Mouse (Mus musculus): ENCODE data around the gene Rpl27a.

Rpl27a gene

GRCm38 (mm10) chr7:109525740-109526663 is 7.1 kb downstream of the Rpl27a start:
- DNase-seq (ENCODE audit: low spot score in 2 of 2): no peak

GRCm38 (mm10) chr7:109527536-109527935 is 8.6 kb downstream of the Rpl27a start:
- no peak for DNase-seq (ENCODE audit: low spot score in 2 of 2)

GRCm38 (mm10) chr7:109528356-109528755 is 9.4 kb downstream of the Rpl27a start:
- peak; percentile 42 to 51 for DNase-seq (ENCODE audit: low spot score in 2 of 2)

- DNase-seq (ENCODE audit: low spot score in 2 of 2): no peak
These were observed 10.8 kb downstream of the Rpl27a start for GRCm38 (mm10) chr7:109529741-109530140.

- no peak for DNase-seq (ENCODE audit: low spot score in 2 of 2)
These were observed 12.6 kb downstream of the Rpl27a start for GRCm38 (mm10) chr7:109531501-109531900.

GRCm38 (mm10) chr7:109532691-109533090 is 13.7 kb downstream of the Rpl27a start:
- DNase-seq (ENCODE audit: low spot score in 2 of 2): no peak

- DNase-seq (ENCODE audit: low spot score in 2 of 2): no peak
These were observed 14.2 kb downstream of the Rpl27a start for GRCm38 (mm10) chr7:109533129-109533528.

- no peak for DNase-seq (ENCODE audit: low spot score in 2 of 2)
These were observed 14.9 kb downstream of the Rpl27a start for GRCm38 (mm10) chr7:109533888-109534287.

GRCm38 (mm10) chr7:109534921-109535320 is 16.0 kb downstream of the Rpl27a start:
- DNase-seq (ENCODE audit: low spot score in 2 of 2): no peak

GRCm38 (mm10) chr7:109536451-109536946 is 17.6 kb downstream of the Rpl27a start:
- DNase-seq (ENCODE audit: low spot score in 2 of 2): peak in 1 of 2 experiments; percentile 68

- no peak for DNase-seq (ENCODE audit: low spot score in 2 of 2)
These were observed 22.0 kb downstream of the Rpl27a start for GRCm38 (mm10) chr7:109540902-109541301.

GRCm38 (mm10) chr7:109541609-109542363 is 22.8 kb downstream of the Rpl27a start:
- no peak for DNase-seq (ENCODE audit: low spot score in 2 of 2)

GRCm38 (mm10) chr7:109542364-109542628 is 23.3 kb downstream of the Rpl27a start:
- no peak for DNase-seq (ENCODE audit: low spot score in 2 of 2)

- DNase-seq (ENCODE audit: low spot score in 2 of 2): no peak
These were observed 25.8 kb downstream of the Rpl27a start for GRCm38 (mm10) chr7:109544792-109545191.

GRCm38 (mm10) chr7:109545255-109545993 is 26.5 kb downstream of the Rpl27a start:
- DNase-seq (ENCODE audit: low spot score in 2 of 2): peak in 1 of 2 experiments; percentile 43

- DNase-seq (ENCODE audit: low spot score in 2 of 2): no peak
These were observed 27.2 kb downstream of the Rpl27a start for GRCm38 (mm10) chr7:109546186-109546585.

GRCm38 (mm10) chr7:109546726-109547125 is 27.8 kb downstream of the Rpl27a start:
- DNase-seq (ENCODE audit: low spot score in 2 of 2): no peak

- DNase-seq (ENCODE audit: low spot score in 2 of 2): peak; percentile 51 to 55
These were observed 40.6 kb downstream of the Rpl27a start for GRCm38 (mm10) chr7:109559536-109559935.

GRCm38 (mm10) chr7:109561466-109562153 is 42.7 kb downstream of the Rpl27a start:
- DNase-seq (ENCODE audit: low spot score in 2 of 2): peak; percentile 43 to 79

GRCm38 (mm10) chr7:109562154-109562599 is 43.2 kb downstream of the Rpl27a start:
- DNase-seq (ENCODE audit: low spot score in 2 of 2): no peak

GRCm38 (mm10) chr7:109562676-109563075 is 43.7 kb downstream of the Rpl27a start:
- no peak for DNase-seq (ENCODE audit: low spot score in 2 of 2)

All from urinary bladder, postnatal 36 days (tissue).